Mouse (Mus musculus) gastrocnemius, adult 2 months (tissue): ENCODE measurements around the gene Col5a3. TPM values are rescaled to one million over a fixed set of nuclear protein-coding genes. Genes with fewer than 3 reads are reported as not detected.
A peak's percentile ranks its signal among the peaks of the same experiment; 100 is the strongest.

Experiments used
- DNase-seq: peaks from one replicate; pipeline ENCODE4 v3.0.0; 2022
- H3K27ac ChIP-seq: fragments of 200-600 bp; 2 replicates; pipeline ENCODE4 v1.8.1; 2022; ENCODE audit warnings: mild to moderate bottlenecking
- H3K4me3 ChIP-seq: fragments of 200-600 bp; 2 replicates; pipeline ENCODE4 v1.8.1; 2022; ENCODE audit warnings: mild to moderate bottlenecking, moderate library complexity
- CTCF ChIP-seq: fragments of 200-600 bp; IDR thresholded peaks from 2 replicates; pipeline ENCODE4 v1.8.1; 2022; ENCODE audit warnings: antibody characterized with exemption, mild to moderate bottlenecking, moderate library complexity
- intact Hi-C: fragments of 180-260 bp; cut with DNase I; formaldehyde crosslinking; loops from one replicate; pipeline ENCODE4 v1.15.1; 2025
- total RNA-seq, 2 experiments: library from RNA; stranded (reverse); gene quantifications; 2 replicates each; pipeline ENCODE4 v1.2.3; 2021

Col5a3 gene
- total RNA-seq, 2 experiments from 2014 or later: 12.8 to 22.5 TPM

DNA sequence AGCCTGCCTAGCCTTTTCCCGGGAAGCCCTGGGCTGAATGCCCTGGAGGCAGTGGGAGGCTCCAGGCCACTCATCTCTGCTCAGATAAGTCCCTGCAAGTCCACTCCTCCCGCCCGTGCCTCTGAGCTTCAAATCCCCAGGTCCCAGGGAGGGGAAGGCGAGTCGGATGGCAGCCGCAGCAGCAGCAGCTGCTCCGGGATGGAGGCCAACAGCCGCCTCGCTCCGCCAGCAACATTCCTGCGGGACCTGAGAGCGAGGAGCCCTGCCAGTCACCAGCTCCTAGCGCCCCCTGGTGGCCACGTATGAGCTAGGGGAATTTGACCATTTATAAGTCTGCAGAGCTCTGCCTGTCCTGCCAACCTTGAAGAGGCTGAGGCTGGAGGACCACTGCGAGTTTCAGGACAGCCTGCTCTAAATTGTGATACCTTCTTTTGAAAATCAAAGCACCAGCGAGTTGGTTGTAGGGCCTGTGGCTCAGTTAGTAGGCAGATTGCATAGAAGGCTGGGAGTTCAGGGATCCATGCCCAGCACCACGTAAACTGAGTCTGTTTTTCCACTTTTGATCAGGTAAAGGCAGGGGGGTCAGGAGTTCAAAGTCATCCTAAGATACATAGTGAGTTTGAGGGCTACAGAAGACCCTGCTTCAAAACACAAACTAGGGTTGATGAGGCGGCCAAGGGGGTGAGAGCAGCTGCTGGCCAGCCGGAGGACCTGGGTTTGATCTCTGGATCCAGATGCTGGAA lies 16.2 kb upstream of the Col5a3 start:
- no peak overlapping the region for H3K4me3 ChIP-seq
- intact Hi-C loops: loop anchor here (1.0 to 10.0 kb wide), 2 partner anchors 91 to 166 kb away; no protein-coding TSS in a partner anchor
- DNase-seq: peak; percentile 99
- peak overlapping the region; percentile 62 for H3K27ac ChIP-seq
- no peak; the same call in none of the 2 replicates for TF ChIP-seq CTCF

GRCm38 (mm10) chr9:20828127-20828526 lies 13.3 kb upstream of the Col5a3 start:
- intact Hi-C loops: no loop called here
- TF ChIP-seq CTCF: no peak
- no peak overlapping the region for H3K27ac ChIP-seq

DNA sequence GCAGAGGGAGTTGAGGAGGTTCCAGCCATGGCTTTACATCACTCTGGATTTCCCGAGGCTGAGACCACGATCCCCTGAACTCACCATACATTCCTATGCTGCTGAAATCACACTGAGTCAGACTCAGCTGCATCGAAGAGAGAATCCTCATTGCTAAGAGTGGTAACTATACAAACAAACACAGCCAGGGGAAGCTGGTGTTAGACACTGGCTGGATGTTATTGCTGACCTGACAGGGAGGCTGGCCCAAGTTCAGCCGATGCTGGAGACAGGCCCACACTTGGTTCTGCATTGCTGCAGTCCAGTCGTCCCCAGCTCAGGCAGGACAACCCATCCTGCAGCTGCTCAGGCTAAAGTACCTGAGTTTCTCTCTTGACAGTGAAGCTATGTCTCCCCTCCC lies 10.9 kb upstream of the Col5a3 start:
- DNase-seq: peak; percentile 65

More at GRCm38 (mm10) chr9:20828127-20828526, 13.3 kb upstream of the Col5a3 start:
- DNase-seq: no peak
- H3K4me3 ChIP-seq: no peak overlapping the region

DNA sequence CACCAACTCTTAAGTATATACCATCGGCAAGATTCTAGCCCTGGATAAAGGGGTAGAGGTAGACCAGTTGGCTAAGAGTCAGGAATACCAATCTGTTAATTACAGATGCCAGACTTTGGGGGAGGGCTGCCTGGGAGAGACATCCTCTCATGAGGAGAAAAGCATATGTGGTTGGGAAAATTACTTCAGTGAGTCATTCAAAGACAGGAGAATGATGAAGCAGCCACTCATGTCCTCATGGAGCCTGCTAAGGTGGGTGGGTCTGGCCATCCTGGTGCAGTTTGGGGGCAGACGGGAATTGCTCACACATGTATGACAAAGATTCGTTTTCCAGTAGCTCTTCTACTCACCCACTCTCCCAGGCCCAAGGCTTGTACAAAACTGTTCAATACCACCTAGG lies 8.0 kb upstream of the Col5a3 start:
- DNase-seq: no peak
- no peak overlapping the region for H3K4me3 ChIP-seq
- intact Hi-C loops: no loop called here
- TF ChIP-seq CTCF: no peak
- no peak overlapping the region for H3K27ac ChIP-seq

More for the DNA sequence above, 10.9 kb upstream of the Col5a3 start:
- intact Hi-C loops: no loop called here
- no peak for TF ChIP-seq CTCF
- Histone ChIP-seq H3K4me3 (no peak overlapping the region), H3K27ac (no peak overlapping the region)

DNA sequence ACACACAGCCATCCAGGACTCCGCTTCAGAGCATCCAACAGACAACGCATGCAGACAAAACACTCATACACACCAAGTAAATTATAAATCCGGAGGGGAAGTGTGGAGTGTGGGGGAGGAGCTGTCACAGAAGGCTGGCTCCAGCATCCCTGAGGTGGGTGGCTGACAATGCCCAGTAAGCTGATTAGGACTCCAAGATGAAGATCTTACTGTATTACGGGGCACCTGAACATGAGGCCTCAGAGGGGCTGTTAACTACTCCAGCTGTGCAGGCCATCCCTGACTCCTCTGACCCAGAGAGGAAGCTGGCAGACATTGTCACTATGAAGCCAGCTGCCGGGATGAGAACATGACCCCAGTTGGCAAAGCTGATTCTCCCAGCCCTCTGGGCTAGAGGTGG lies 5.1 kb upstream of the Col5a3 start:
- DNase-seq: no peak
- TF ChIP-seq CTCF: no peak
- Histone ChIP-seq H3K27ac (no peak overlapping the region), H3K4me3 (no peak overlapping the region)
- intact Hi-C loops: no loop called here

GRCm38 (mm10) chr9:20818236-20818635 lies 3.4 kb upstream of the Col5a3 start, which contains the start of gene Rdh8:
Gene Rdh8, plus strand, starts transcription at chr9:20818503.
- H3K27ac ChIP-seq: no peak within 1 kb of the TSS
- peak; percentile 60 for DNase-seq
- TF ChIP-seq CTCF: no peak
- no peak within 1 kb of the TSS for H3K4me3 ChIP-seq
- intact Hi-C loops: no loop called here

DNA sequence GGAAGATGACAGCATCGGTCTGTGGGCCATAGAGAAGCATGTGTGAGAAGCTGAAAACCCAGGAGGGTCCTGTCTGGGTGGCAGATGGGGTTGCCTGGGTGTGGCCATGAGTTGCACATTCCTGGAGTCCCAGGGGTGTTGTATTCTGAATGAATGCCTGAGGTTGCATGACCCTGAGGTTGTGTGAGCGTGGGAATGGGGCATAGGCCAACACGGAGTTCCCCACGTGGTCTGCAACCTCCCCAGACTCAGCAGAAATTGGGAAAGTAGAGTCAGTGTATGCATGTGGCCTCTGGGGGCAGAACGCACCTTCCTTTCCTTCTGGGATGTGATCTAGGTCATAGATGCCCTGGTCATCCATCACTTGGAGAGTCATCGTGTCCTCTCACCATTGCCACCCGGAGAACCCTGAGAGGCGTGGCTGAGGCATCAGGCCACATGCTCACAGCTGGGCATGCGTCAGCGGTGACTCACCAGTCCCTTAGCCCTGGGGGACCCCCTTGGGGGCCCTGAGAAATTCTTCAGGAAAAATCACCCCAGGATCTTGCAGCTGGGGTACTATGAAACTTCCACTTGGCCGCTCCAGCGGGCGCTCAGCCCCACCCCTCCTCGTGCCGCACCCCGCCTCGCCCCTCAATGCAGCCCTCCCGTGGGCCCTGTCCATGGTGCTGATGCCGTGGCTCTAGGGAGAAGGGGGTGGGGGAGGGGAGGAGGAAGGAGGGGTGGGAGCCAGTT lies 2.2 kb downstream of the Col5a3 start:
- no peak for TF ChIP-seq CTCF
- Histone ChIP-seq H3K27ac (peak overlapping the region; percentile 69), H3K4me3 (peak overlapping the region; percentile 76)
- peak; percentile 74 for DNase-seq
- intact Hi-C loops: no loop called here

- intact Hi-C loops: no loop called here
- peak; percentile 59 for DNase-seq
- peak overlapping the region; percentile 69 for H3K27ac ChIP-seq
- peak overlapping the region; percentile 76; the same call in 1 of the 2 replicates for H3K4me3 ChIP-seq
- no peak for TF ChIP-seq CTCF
Observed at GRCm38 (mm10) chr9:20810773-20811172, 4.1 kb downstream of the Col5a3 start.

DNA sequence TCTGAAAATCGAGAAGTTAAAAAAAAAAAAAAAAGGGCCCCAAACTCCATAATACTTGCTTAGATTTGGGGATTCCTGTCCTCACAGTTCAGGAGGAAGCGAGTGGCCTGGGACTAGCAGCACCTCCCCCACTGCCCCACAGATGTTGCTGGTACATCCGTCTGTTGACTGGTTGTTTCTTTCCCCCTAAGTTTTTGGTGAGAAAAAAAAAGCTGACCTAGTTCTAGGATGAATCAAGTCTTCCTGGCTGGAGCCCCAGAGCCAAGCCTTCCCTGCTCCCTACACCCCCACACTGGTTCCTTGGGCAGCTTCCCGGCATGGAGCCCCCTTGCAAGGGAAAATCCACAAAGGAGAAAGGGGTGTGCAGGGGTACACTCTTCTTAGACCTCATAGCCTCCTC lies 4.6 kb downstream of the Col5a3 start:
- DNase-seq: peak; percentile 76
- TF ChIP-seq CTCF: no peak
- peak overlapping the region; percentile 69 for H3K27ac ChIP-seq
- intact Hi-C loops: no loop called here
- peak overlapping the region; percentile 45 for H3K4me3 ChIP-seq

DNA sequence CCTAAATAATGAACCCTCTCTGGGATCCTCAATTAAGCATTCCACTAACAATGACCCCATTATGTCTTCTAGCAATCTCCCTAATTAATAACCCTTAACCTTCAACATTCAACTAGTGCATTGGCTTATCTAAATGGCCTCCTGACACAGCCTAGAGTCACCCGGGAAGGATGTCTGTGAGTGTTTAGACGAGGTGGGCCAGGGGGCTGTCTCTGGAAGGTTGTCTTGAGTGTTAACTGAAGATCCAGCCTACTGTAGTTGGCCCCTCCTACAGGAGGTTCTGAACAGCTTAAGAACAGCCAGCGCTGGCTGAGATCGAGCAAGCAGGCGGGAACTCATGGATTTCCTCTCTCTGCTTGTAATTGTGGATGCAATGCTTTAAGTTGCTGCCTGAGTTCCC lies 9.2 kb downstream of the Col5a3 start:
- peak overlapping the region; percentile 80 for H3K27ac ChIP-seq
- H3K4me3 ChIP-seq: no peak overlapping the region
- DNase-seq: no peak
- TF ChIP-seq CTCF: no peak
- intact Hi-C loops: loop anchor here (2.0 kb wide), 1 partner anchor 65 kb away; no protein-coding TSS in a partner anchor

GRCm38 (mm10) chr9:20805159-20805495 lies 9.7 kb downstream of the Col5a3 start:
- peak; percentile 91 for DNase-seq
- intact Hi-C loops: loop anchor here (2.0 kb wide), 1 partner anchor 64 kb away; no protein-coding TSS in a partner anchor
- peak overlapping the region; percentile 80 for H3K27ac ChIP-seq
- TF ChIP-seq CTCF: no peak
- H3K4me3 ChIP-seq: no peak overlapping the region; the same call in 1 of the 2 replicates

- TF ChIP-seq CTCF: peak; percentile 94
- peak overlapping the region; percentile 80 for H3K27ac ChIP-seq
- DNase-seq: peak; percentile 75
- intact Hi-C loops: loop anchor here (2.0 kb wide), 1 partner anchor 64 kb away; no protein-coding TSS in a partner anchor
- H3K4me3 ChIP-seq: peak overlapping the region; percentile 35
Observed at GRCm38 (mm10) chr9:20804266-20805158, 10.4 kb downstream of the Col5a3 start.
